Mouse (Mus musculus) bone marrow macrophage, adult 2 months (primary cell): ENCODE data around the gene Mmp2. TPM values are rescaled to one million over a fixed set of nuclear protein-coding genes. Genes with fewer than 3 reads are reported as not detected.

Experiments
- H3K27ac ChIP-seq: 2 replicates; pipeline ENCODE4 v1.5.1; 2012; ENCODE audit warnings: low read depth, low read length; ENCODE audit not compliant: insufficient read depth
- H3K4me1 ChIP-seq: 2 replicates; pipeline ENCODE4 v1.6.1; 2012; ENCODE audit warnings: low read length; ENCODE audit not compliant: control insufficient read depth, insufficient read depth
- H3K4me3 ChIP-seq: 2 replicates; pipeline ENCODE4 v1.5.1; 2012; ENCODE audit warnings: mild to moderate bottlenecking, low read length, moderate library complexity; ENCODE audit not compliant: insufficient read depth
- CTCF ChIP-seq: IDR thresholded peaks from 2 replicates; pipeline ENCODE4 v1.5.1; 2012; ENCODE audit warnings: low read depth, mild to moderate bottlenecking, low read length, moderate library complexity
- POLR2A ChIP-seq: IDR thresholded peaks from 2 replicates; pipeline ENCODE4 v1.6.1; 2012; ENCODE audit warnings: mild to moderate bottlenecking, low read depth, low read length, borderline replicate concordance
- polyA plus RNA-seq: library from polyadenylated mRNA; stranded (reverse); fragments of >200 nt; gene quantifications from 2 replicates; pipeline ENCODE4 v1.2.4, GENCODE M21; 2012; ENCODE audit not compliant: missing spikeins, insufficient read depth, insufficient read length

Gene Mmp2
- polyA plus RNA-seq, 1 experiment, result 2.5 TPM

DNA sequence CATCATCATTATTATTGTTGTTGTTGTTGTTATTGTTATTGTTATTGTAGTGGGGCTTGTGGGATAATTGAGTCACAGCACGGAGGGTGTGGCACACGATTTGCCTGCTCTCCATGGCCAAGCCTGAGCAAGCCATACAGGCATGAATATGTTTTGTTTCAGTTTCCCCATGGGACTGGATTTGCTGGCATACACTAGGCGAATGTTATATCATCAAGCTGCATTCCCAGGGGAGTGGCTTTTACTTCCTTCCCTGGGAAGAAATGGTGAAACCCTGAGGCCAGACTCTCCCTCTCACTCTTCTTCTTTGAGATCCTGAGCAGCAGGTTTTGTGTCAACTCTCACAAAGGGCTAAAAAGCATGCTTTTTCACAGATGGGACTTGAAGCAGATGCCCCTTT, 11.5 kb downstream of the Mmp2 start:
- Histone ChIP-seq H3K27ac (no peak overlapping the region), H3K4me3 (no peak overlapping the region), H3K4me1 (peaks cover 21% of the 10 kb centered on the region)
- TF ChIP-seq POLR2A (no peak), CTCF (no peak)

DNA sequence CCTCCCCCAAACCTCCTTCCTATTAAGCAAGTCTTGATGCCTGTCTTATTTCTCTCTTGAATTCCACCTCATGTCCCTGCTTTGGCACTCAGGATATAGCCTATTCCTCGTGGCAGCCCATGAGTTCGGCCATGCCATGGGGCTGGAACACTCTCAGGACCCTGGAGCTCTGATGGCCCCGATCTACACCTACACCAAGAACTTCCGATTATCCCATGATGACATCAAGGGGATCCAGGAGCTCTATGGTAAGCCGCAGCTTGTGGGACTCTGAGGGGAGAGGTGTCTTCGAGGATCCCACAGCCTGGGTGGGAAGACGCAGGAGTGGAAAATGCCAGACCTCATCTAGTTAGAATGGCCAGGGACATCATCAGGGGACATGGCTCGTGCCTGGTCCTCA, 12.1 kb downstream of the Mmp2 start:
- H3K4me1 ChIP-seq, result peaks cover 21% of the 10 kb centered on the region
- no peak for TF ChIP-seq POLR2A
- TF ChIP-seq CTCF, result no peak
- no peak overlapping the region for H3K27ac ChIP-seq
- no peak overlapping the region for H3K4me3 ChIP-seq

- Histone ChIP-seq H3K27ac (no peak overlapping the region), H3K4me1 (peaks cover 16% of the 10 kb centered on the region), H3K4me3 (no peak overlapping the region)
- no peak for TF ChIP-seq POLR2A
- TF ChIP-seq CTCF, result no peak
Measured at GRCm38 (mm10) chr8:92839876-92840275, 12.8 kb downstream of the Mmp2 start.

- Histone ChIP-seq H3K4me1 (peaks cover 24% of the 10 kb centered on the region), H3K27ac (no peak overlapping the region), H3K4me3 (no peak overlapping the region)
- no peak for TF ChIP-seq CTCF
- TF ChIP-seq POLR2A, result no peak
Measured at GRCm38 (mm10) chr8:92846684-92847083, 19.6 kb downstream of the Mmp2 start.

DNA sequence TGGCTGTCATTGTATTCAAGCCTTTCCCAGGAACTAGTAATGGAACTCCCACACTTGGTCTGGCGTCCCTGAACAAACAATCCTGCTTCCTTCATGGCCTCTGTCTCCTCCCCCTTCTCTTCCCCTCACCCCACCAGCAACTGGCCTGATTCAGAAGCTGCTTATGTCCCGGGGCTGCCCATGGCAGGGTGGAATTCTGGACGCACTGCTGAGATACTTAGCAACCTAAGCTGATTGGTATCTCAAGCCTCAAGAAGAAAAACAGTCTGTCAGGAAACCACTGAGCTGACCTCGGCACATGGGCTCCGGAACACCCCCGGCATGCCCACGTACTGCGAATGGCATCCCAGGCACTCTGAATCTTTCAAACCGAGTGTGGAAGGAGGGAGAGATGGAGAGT, 20.2 kb downstream of the Mmp2 start:
- Histone ChIP-seq H3K4me3 (no peak overlapping the region), H3K4me1 (peaks cover 24% of the 10 kb centered on the region), H3K27ac (no peak overlapping the region)
- TF ChIP-seq CTCF (no peak), POLR2A (no peak)

DNA sequence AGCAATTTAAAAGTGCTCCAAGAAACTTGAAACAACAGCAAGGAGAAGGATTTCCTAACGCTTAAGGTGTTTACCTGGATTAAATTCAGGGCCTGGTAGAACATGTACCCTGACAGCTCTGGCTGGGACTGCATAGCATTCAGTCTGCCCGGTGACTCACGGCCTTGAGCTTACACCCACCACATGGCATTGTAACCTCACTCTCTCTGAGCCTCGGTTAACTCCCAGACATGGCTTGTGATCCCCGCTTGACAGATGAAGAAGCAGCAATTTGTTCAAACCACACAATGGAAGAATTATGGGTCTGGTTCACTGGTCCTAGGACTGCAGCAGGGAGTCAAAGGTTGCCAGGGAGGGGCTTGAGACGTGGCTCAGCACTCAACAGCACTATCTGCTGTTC, 22.2 kb downstream of the Mmp2 start:
- Histone ChIP-seq H3K4me1 (peaks cover 33% of the 10 kb centered on the region), H3K4me3 (no peak overlapping the region), H3K27ac (peak overlapping the region; percentile 28)
- TF ChIP-seq CTCF (no peak), POLR2A (no peak)

GRCm38 (mm10) chr8:92850239-92850638, 23.1 kb downstream of the Mmp2 start:
- no peak overlapping the region for H3K4me3 ChIP-seq
- H3K27ac ChIP-seq, result 0 out of 2 replicates have a peak overlapping the region, but pooled peaks have one; percentile 9
- TF ChIP-seq POLR2A (no peak), CTCF (no peak)
- peaks cover 37% of the 10 kb centered on the region for H3K4me1 ChIP-seq

- Histone ChIP-seq H3K4me1 (peaks cover 43% of the 10 kb centered on the region), H3K4me3 (no peak overlapping the region), H3K27ac (no peak overlapping the region)
- no peak for TF ChIP-seq CTCF
- no peak for TF ChIP-seq POLR2A
Measured at GRCm38 (mm10) chr8:92851381-92851780, 24.3 kb downstream of the Mmp2 start.

DNA sequence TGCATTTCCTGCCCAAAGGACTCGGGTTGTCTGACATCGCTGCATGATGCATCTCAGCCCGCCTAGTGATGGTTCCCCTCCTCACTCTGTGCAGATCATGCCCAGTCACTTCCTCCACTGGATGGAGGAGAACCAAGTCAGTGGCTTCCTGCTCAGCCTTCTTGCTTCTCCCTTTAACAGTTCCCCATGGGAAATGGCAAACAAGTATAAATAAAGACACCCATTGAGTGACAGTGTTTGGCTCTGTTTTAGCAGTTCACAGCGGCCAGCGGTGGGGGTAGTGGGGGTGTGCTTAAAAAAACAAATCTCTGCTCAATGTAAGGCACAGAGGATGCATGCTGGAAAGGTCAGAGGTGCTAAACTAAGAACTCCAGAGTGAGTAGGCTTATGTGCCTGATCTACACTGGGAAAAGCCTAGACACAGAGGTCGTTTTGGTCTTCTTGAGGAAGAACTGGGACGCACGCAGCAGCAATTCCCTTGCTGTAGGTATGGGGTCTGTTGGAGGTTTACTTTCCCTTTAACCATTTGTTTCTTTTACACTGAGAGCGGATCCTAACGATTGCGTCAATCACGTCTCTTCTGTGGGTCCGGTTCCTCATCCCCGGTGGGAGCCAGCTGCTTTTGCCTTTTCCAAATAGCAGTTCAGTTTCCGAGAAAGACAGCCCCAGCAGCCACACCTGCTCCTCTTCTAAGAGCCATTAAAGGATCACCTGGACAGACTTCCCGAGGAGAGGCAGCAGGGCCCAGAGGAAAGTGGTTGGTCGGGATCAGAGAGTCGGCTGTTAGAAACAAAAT, 26.3 kb downstream of the Mmp2 start:
- TF ChIP-seq POLR2A (no peak), CTCF (no peak)
- H3K27ac ChIP-seq, result peak overlapping the region; percentile 86
- H3K4me3 ChIP-seq, result peak overlapping the region; percentile 50
- peaks cover 35% of the 10 kb centered on the region for H3K4me1 ChIP-seq

DNA sequence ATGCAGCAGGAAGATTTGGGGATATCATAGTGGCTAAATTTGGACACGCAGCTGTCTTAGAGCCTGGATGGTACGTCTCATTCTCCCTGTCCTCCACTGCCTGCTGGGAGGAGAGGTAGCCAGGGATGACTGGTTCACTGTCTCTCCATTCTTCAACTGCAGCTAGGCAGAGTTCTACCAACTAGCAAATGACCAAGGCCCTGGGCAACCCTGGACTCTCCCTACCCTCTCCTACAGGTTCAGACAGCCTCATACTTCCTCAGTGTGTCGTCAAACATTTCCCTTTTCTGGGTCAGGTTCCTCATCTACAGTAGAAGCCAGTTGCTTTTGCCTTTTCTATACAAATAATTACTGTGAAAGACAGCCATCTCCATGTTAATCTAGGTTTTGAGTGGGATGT, 27.6 kb downstream of the Mmp2 start:
- H3K4me1 ChIP-seq, result peaks cover 35% of the 10 kb centered on the region
- H3K27ac ChIP-seq, result peak overlapping the region; percentile 86
- H3K4me3 ChIP-seq, result peak overlapping the region; percentile 89
- TF ChIP-seq POLR2A, result no peak
- no peak for TF ChIP-seq CTCF
